Comparison of ENCODE assay signal across 8 mouse cellular contexts in the genomic region with DNA sequence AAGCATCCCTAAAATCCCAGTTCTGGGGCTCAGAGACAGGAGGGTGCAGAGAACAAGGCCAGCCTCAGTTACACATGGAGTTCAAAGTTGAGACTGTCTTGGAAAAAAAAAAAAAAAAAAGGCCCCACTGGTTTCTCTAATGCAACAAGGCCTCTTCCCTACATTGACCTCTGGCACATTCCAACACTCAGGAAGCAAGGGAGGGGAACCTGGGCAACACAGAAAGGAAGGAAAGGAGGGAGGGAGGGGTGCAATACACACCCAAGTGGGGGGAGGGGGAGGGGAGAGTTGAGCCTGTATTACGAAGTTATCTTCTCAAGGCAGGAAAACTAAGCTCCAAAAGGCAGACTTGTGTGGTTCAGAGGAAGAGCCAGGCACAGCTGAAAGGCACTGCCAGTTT. TPM values are rescaled to one million over a fixed set of nuclear protein-coding genes. Genes with fewer than 3 reads are reported as not detected.
DNase-seq lines count a peak whose midpoint lies in the region; ATAC-seq lines count a peak whose summit lies in the region.

No protein-coding gene starts in this region.

- peak; percentile 42 for DNase-seq in retina, embryonic 14.5 days (ENCODE audit: low spot score)
- no peak for DNase-seq in retina, postnatal 1 day
- peak; percentile 67 to 79 for DNase-seq in heart, adult 9 months (ENCODE audit: low spot score in 2 of 2)
- peak; percentile 48 to 69 for DNase-seq in kidney, adult 8-10 months
- DNase-seq in cerebellum, postnatal 10 days = no peak
- no peak for DNase-seq in cerebellum, adult 9-10 months
- DNase-seq in left cerebral cortex, adult 11 months (ENCODE audit: low spot score) = no peak

- no peak overlapping the region for H3K9ac ChIP-seq in midbrain, embryonic 15.5 days

- no peak for ATAC-seq in midbrain, embryonic 15.5 days (replicated peaks)

- peak overlapping the region; percentile 51; the same call in 1 of the 2 replicates for H3K27ac ChIP-seq in midbrain, embryonic 15.5 days

- 15% methylated on average over 1 of the region's 1 CpGs for WGBS in midbrain, embryonic 15.5 days

- H3K36me3 ChIP-seq in midbrain, embryonic 15.5 days (replicated peaks) = no peaks in the 10 kb centered on the region

- peaks cover 3% of the 10 kb centered on the region; the same call in 1 of the 2 replicates for H3K27me3 ChIP-seq in midbrain, embryonic 15.5 days (replicated peaks)

- H3K9me3 ChIP-seq in midbrain, embryonic 15.5 days = no peaks in the 10 kb centered on the region

- H3K4me3 ChIP-seq in midbrain, embryonic 15.5 days = no peak overlapping the region

- no peak overlapping the region for H3K4me2 ChIP-seq in midbrain, embryonic 15.5 days

- peaks cover 14% of the 10 kb centered on the region for H3K4me1 ChIP-seq in midbrain, embryonic 15.5 days

RNA-seq across cellular contexts. Expression of a gene that starts 13.4 kb away (rescaled TPM):
- polyA plus RNA-seq in midbrain, embryonic 15.5 days (2015; fragmentation: Nextera tagmentation; extraction: Ambion mirVana) = 1.8 and 2.3 TPM in 2 replicates

Comparison
In these comparisons a context has a peak if more than half of its experiments do, and no peak if none do; other contexts are left out.
1. DNase-seq: peak in retina, embryonic 14.5 days (single experiment), heart, adult 9 months (2 of 2) and kidney, adult 8-10 months (2 of 2); none in retina, postnatal 1 day (single experiment), cerebellum, postnatal 10 days (0 of 2), cerebellum, adult 9-10 months (single experiment) and left cerebral cortex, adult 11 months (single experiment).